Mouse (Mus musculus) MEL (cell line): ENCODE data around the gene Ecm1. TPM values are rescaled to one million over a fixed set of nuclear protein-coding genes. Genes with fewer than 3 reads are reported as not detected.

Experiments
- DNase-seq: peaks from one replicate; pipeline ENCODE4 v3.0.0; 2011; ENCODE audit warnings: low read depth, low spot score
- H3K27ac ChIP-seq: 2 replicates; pipeline ENCODE4 v1.5.1; 2012; ENCODE audit warnings: low read depth, mild to moderate bottlenecking, control low read depth, low read length, moderate library complexity; ENCODE audit not compliant: control insufficient read depth
- H3K27me3 ChIP-seq, 2 experiments: fragments of 150-350 bp in 1 of 2; sonication (generic) in 1 of 2; 2 replicates each; pipeline ENCODE4 v1.6.1; 2012; ENCODE audit warnings: low read length in 2 of 2, mild to moderate bottlenecking in 2 of 2, improper control_type of control experiment in 1 of 2, moderate library complexity in 1 of 2; ENCODE audit not compliant: insufficient read depth in 2 of 2, control insufficient read depth in 1 of 2
- H3K36me3 ChIP-seq, 2 experiments: 2 replicates each; pipeline ENCODE4 v1.6.1; 2012 to 2014; ENCODE audit warnings: low read length in 2 of 2, improper control_type of control experiment in 1 of 2, inconsistent platforms in 1 of 2, mild to moderate bottlenecking in 1 of 2; ENCODE audit not compliant: insufficient read depth in 2 of 2, control insufficient read depth in 1 of 2
- H3K4me1 ChIP-seq, 2 experiments: fragments of 150-350 bp in 1 of 2; sonication (generic) in 1 of 2; 2 replicates each; pipeline ENCODE4 v1.6.1; 2012; ENCODE audit warnings: low read length in 2 of 2, improper control_type of control experiment in 1 of 2, mild to moderate bottlenecking in 1 of 2; ENCODE audit not compliant: insufficient read depth in 2 of 2, control insufficient read depth in 1 of 2
- H3K4me3 ChIP-seq, 2 experiments: fragments of 150-350 bp in 1 of 2; sonication (generic) in 1 of 2; 2 replicates each; pipeline ENCODE4 v1.5.1; 2012; ENCODE audit warnings: low read depth in 2 of 2, low read length in 2 of 2, mild to moderate bottlenecking in 2 of 2, moderate library complexity in 2 of 2, control low read depth in 1 of 2, improper control_type of control experiment in 1 of 2; ENCODE audit not compliant: control insufficient read depth in 1 of 2, insufficient read depth in 1 of 2
- H3K79me2 ChIP-seq: 2 replicates; pipeline ENCODE4 v1.6.1; 2012; ENCODE audit warnings: mild to moderate bottlenecking, low read length, moderate library complexity; ENCODE audit not compliant: control insufficient read depth, poor library complexity, insufficient read depth
- H3K9ac ChIP-seq: 2 replicates; pipeline ENCODE4 v1.6.1; 2012; ENCODE audit warnings: low read depth, mild to moderate bottlenecking, control low read depth, low read length, moderate library complexity; ENCODE audit not compliant: control insufficient read depth, poor library complexity, severe bottlenecking
- H3K9me3 ChIP-seq: fragments of 150-350 bp; sonication (generic); replicated peaks from 2 replicates; pipeline ENCODE4 v1.6.1; 2012; ENCODE audit warnings: mild to moderate bottlenecking, low read length, improper control_type of control experiment, moderate library complexity; ENCODE audit not compliant: insufficient read depth
- BHLHE40 ChIP-seq: IDR thresholded peaks from 2 replicates; pipeline ENCODE4 v1.6.1; 2012; ENCODE audit warnings: low read depth, mild to moderate bottlenecking, inconsistent platforms, low read length, improper control_type of control experiment, borderline replicate concordance
- CHD1 ChIP-seq: IDR thresholded peaks from 2 replicates; pipeline ENCODE4 v1.6.1; 2012; ENCODE audit warnings: low read depth, mild to moderate bottlenecking, inconsistent platforms, low read length, improper control_type of control experiment
- CHD2 ChIP-seq: IDR thresholded peaks from 2 replicates; pipeline ENCODE4 v1.6.1; 2011; ENCODE audit warnings: low read length, improper control_type of control experiment
- E2F4 ChIP-seq: IDR thresholded peaks from 2 replicates; pipeline ENCODE4 v1.6.1; 2011; ENCODE audit warnings: low read depth, low read length, improper control_type of control experiment, borderline replicate concordance
- ELF1 ChIP-seq: IDR thresholded peaks from 2 replicates; pipeline ENCODE4 v1.6.1; 2014; ENCODE audit warnings: low read depth, mild to moderate bottlenecking, inconsistent platforms, low read length, improper control_type of control experiment, moderate library complexity
- GABPA ChIP-seq: IDR thresholded peaks from 2 replicates; pipeline ENCODE4 v1.6.1; 2012; ENCODE audit warnings: low read depth, mild to moderate bottlenecking, inconsistent platforms, low read length, improper control_type of control experiment, moderate library complexity
- KAT2A ChIP-seq: conservative IDR thresholded peaks from 2 replicates; pipeline ENCODE4 v1.6.1; 2012; ENCODE audit warnings: low read depth, low read length, improper control_type of control experiment, inconsistent platforms
- MAFK ChIP-seq: IDR thresholded peaks from 2 replicates; pipeline ENCODE4 v1.6.1; 2011; ENCODE audit warnings: low read depth, mild to moderate bottlenecking, low read length, improper control_type of control experiment, borderline replicate concordance
- MAX ChIP-seq: IDR thresholded peaks from 2 replicates; pipeline ENCODE4 v1.6.1; 2011; ENCODE audit warnings: low read length, improper control_type of control experiment
- MAZ ChIP-seq: IDR thresholded peaks from 2 replicates; pipeline ENCODE4 v1.6.1; 2012; ENCODE audit warnings: low read depth, mild to moderate bottlenecking, inconsistent platforms, low read length, improper control_type of control experiment
- MEF2A ChIP-seq: IDR thresholded peaks from 2 replicates; pipeline ENCODE4 v1.6.1; 2014; ENCODE audit warnings: low read depth, mild to moderate bottlenecking, inconsistent platforms, low read length, improper control_type of control experiment; ENCODE audit not compliant: poor library complexity, insufficient replicate concordance, severe bottlenecking; ENCODE audit errors: extremely low read depth
- MYB ChIP-seq: IDR thresholded peaks from 2 replicates; pipeline ENCODE4 v1.6.1; 2011; ENCODE audit warnings: mild to moderate bottlenecking, low read depth, low read length, improper control_type of control experiment
- NELFE ChIP-seq: IDR thresholded peaks from 2 replicates; pipeline ENCODE4 v1.6.1; 2011; ENCODE audit warnings: low read depth, low read length, improper control_type of control experiment
- NRF1 ChIP-seq: IDR thresholded peaks from 2 replicates; pipeline ENCODE4 v1.6.1; 2014; ENCODE audit warnings: low read depth, mild to moderate bottlenecking, inconsistent platforms, low read length, improper control_type of control experiment, moderate library complexity; ENCODE audit not compliant: poor library complexity, insufficient read depth, severe bottlenecking
- POLR2AphosphoS2 ChIP-seq: IDR thresholded peaks from 2 replicates; pipeline ENCODE4 v1.6.1; 2011; ENCODE audit warnings: low read length, improper control_type of control experiment
- POLR2AphosphoS5 ChIP-seq: IDR thresholded peaks from 2 replicates; pipeline ENCODE4 v1.6.1; 2012; ENCODE audit warnings: low read depth, borderline replicate concordance, mild to moderate bottlenecking, inconsistent platforms, low read length, moderate library complexity, mixed read lengths
- RCOR1 ChIP-seq: IDR thresholded peaks from 2 replicates; pipeline ENCODE4 v1.6.1; 2012; ENCODE audit warnings: low read depth, mild to moderate bottlenecking, inconsistent platforms, low read length, improper control_type of control experiment
- SIN3A ChIP-seq: IDR thresholded peaks from 2 replicates; pipeline ENCODE4 v1.6.1; 2012; ENCODE audit warnings: low read length, improper control_type of control experiment, inconsistent platforms
- TAL1 ChIP-seq: IDR thresholded peaks from 2 replicates; pipeline ENCODE4 v1.6.1; 2012; ENCODE audit warnings: mild to moderate bottlenecking, inconsistent platforms, low read length, moderate library complexity, mixed read lengths
- TCF12 ChIP-seq: IDR thresholded peaks from 2 replicates; pipeline ENCODE4 v1.6.1; 2014; ENCODE audit warnings: low read depth, mild to moderate bottlenecking, inconsistent platforms, low read length, improper control_type of control experiment, moderate library complexity
- UBTF ChIP-seq: IDR thresholded peaks from 2 replicates; pipeline ENCODE4 v1.6.1; 2012; ENCODE audit warnings: low read depth, mild to moderate bottlenecking, inconsistent platforms, low read length, improper control_type of control experiment, moderate library complexity, borderline replicate concordance; ENCODE audit not compliant: insufficient read depth
- USF2 ChIP-seq, 2 experiments: IDR thresholded peaks; 2 replicates each; pipeline ENCODE4 v1.6.1; 2011 to 2012; ENCODE audit warnings: improper control_type of control experiment in 2 of 2, low read length in 2 of 2, borderline replicate concordance in 1 of 2, inconsistent platforms in 1 of 2, low read depth in 1 of 2, mild to moderate bottlenecking in 1 of 2; ENCODE audit not compliant: insufficient read depth in 1 of 2
- ZC3H11A ChIP-seq: IDR thresholded peaks from 2 replicates; pipeline ENCODE4 v1.6.1; 2012; ENCODE audit warnings: low read depth, mild to moderate bottlenecking, inconsistent platforms, low read length, improper control_type of control experiment
- ZKSCAN1 ChIP-seq: IDR thresholded peaks from 2 replicates; pipeline ENCODE4 v1.6.1; 2012; ENCODE audit warnings: low read depth, mild to moderate bottlenecking, inconsistent platforms, low read length, improper control_type of control experiment, moderate library complexity
- ZNF384 ChIP-seq: IDR thresholded peaks from 2 replicates; pipeline ENCODE4 v1.6.1; 2012; ENCODE audit warnings: low read depth, mild to moderate bottlenecking, inconsistent platforms, low read length, improper control_type of control experiment
- polyA plus RNA-seq, 2 experiments: library from polyadenylated mRNA; stranded (reverse) in 1 of 2; unstranded in 1 of 2; fragments of >175 nt in 1 of 2; fragments of >200 nt in 1 of 2; gene quantifications; 2 replicates each; pipeline versions ENCODE4 v1.2.1 to v1.2.4; 2012; ENCODE audit warnings: low replicate concordance in 2 of 2, low read depth in 1 of 2; ENCODE audit not compliant: insufficient read length in 2 of 2, insufficient read depth in 1 of 2, missing spikeins in 1 of 2
- total RNA-seq: library from RNA; depleted of rRNA; stranded (reverse); fragments of 300-350 nt; gene quantifications from 2 replicates; pipeline ENCODE4 v1.2.3, GENCODE M21; 2012

The Ecm1 gene
- total and polyA plus RNA-seq, 3 experiments = 1.0 to 9.5 TPM; not detected in 1

GRCm38 (mm10) chr3:95685701-95686100 lies 53.7 kb downstream of the Ecm1 start:
- Histone ChIP-seq H3K79me2 (no peaks in the 10 kb centered on the region), H3K9me3 (no peaks in the 10 kb centered on the region), H3K4me1 (no peaks in the 10 kb centered on the region), H3K4me3 (no peak overlapping the region), H3K9ac (no peak overlapping the region), H3K27ac (no peak overlapping the region), H3K27me3 (no peaks in the 10 kb centered on the region), H3K36me3 (no peaks in the 10 kb centered on the region)
- TF ChIP-seq CHD2 (no peak), E2F4 (no peak), RCOR1 (no peak), MAFK (no peak), ZKSCAN1 (no peak), NRF1 (no peak), ZNF384 (no peak)
- no peak for DNase-seq

- no peak overlapping the region for H3K27ac ChIP-seq
- H3K79me2 ChIP-seq = no peaks in the 10 kb centered on the region
- no peaks in the 10 kb centered on the region for H3K27me3 ChIP-seq
- no peak overlapping the region for H3K4me3 ChIP-seq
- no peak for TF ChIP-seq ZC3H11A
- no peak for TF ChIP-seq NRF1
- no peak for TF ChIP-seq POLR2AphosphoS2
- no peak for TF ChIP-seq ZNF384
- no peak for TF ChIP-seq ZKSCAN1
- TF ChIP-seq CHD1 = no peak
- no peak for TF ChIP-seq ELF1
- H3K9ac ChIP-seq = no peak overlapping the region
- DNase-seq = no peak
- no peaks in the 10 kb centered on the region for H3K36me3 ChIP-seq
- H3K9me3 ChIP-seq = no peaks in the 10 kb centered on the region
- H3K4me1 ChIP-seq = no peaks in the 10 kb centered on the region
These were observed 54.1 kb downstream of the Ecm1 start for GRCm38 (mm10) chr3:95685301-95685700.

- no peak for DNase-seq
- Histone ChIP-seq H3K36me3 (no peaks in the 10 kb centered on the region), H3K4me1 (no peaks in the 10 kb centered on the region), H3K9me3 (no peaks in the 10 kb centered on the region), H3K27me3 (no peaks in the 10 kb centered on the region), H3K9ac (no peak overlapping the region), H3K79me2 (no peaks in the 10 kb centered on the region), H3K4me3 (no peak overlapping the region), H3K27ac (no peak overlapping the region)
- no peak for TF ChIP-seq POLR2AphosphoS5
- no peak for TF ChIP-seq KAT2A
- TF ChIP-seq CHD2 = no peak
- no peak for TF ChIP-seq MEF2A
- TF ChIP-seq MAZ = no peak
- TF ChIP-seq USF2 (IDR thresholded peaks at IDR 0.05; ENCODE audit: borderline replicate concordance in 1 of 2, insufficient read depth in 1 of 2, low read depth in 1 of 2, low read length in 2 of 2) = no peak
- no peak; the same call in 1 of the 2 replicates for TF ChIP-seq TAL1
- no peak for TF ChIP-seq NELFE
- no peak for TF ChIP-seq BHLHE40
- no peak for TF ChIP-seq GABPA
- TF ChIP-seq POLR2AphosphoS2 = no peak
- TF ChIP-seq E2F4 = no peak
- no peak for TF ChIP-seq MAX
- no peak for TF ChIP-seq CHD1
- TF ChIP-seq MYB = no peak
- no peak for TF ChIP-seq ELF1
- no peak for TF ChIP-seq UBTF
- TF ChIP-seq SIN3A = no peak
- no peak for TF ChIP-seq TCF12
These were observed 54.5 kb downstream of the Ecm1 start for GRCm38 (mm10) chr3:95684846-95685245.
